Mouse (Mus musculus): ENCODE results near the gene Rap1b. TPM values are rescaled to one million over a fixed set of nuclear protein-coding genes. Genes with fewer than 3 reads are reported as not detected.

Gene Rap1b
- total RNA-seq, 1 experiment: 49.6 TPM

DNA sequence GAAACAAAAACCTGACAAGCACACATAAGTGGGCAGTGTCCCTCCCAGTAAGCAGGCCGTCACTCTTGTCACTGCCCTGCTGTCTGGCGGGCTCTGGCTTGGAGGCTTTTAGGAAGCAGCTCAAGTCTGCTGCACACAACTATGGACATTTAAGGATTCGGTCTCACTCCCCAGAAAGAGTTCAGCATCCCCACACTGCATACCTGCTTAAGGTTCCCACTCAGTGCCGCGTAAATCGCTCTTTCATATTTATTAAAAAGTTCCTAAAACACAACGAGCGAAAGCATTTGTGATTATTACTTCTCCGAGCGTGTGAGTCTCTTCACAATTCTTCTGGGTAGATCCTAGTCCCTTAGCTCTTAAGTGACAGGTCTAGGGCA lies 74.7 kb downstream of the Rap1b start:
- Histone ChIP-seq H3K4me3 (ENCODE audit: insufficient read depth in 1 of 2, low read depth in 1 of 2, low read length in 2 of 2, poor library complexity in 1 of 2, severe bottlenecking in 1 of 2) (no peak overlapping the region), H3K27ac (ENCODE audit: insufficient read depth, low read depth, low read length, poor library complexity, severe bottlenecking) (no peak overlapping the region), H3K9me3 (ENCODE audit: control insufficient read depth, insufficient read depth, low read depth, low read length) (no peaks in the 10 kb centered on the region), H3K4me1 (ENCODE audit: control insufficient read depth in 2 of 2, insufficient read depth in 2 of 2, low read length in 2 of 2, poor library complexity in 1 of 2) (no peaks in the 10 kb centered on the region; a peak in 1 of 4 replicates), H3K9ac (ENCODE audit: insufficient read depth, low read depth, low read length, poor library complexity, severe bottlenecking) (no peak overlapping the region), H3K36me3 (ENCODE audit: control insufficient read depth, insufficient read depth, low read length, poor library complexity, severe bottlenecking) (peaks cover 58% of the 10 kb centered on the region)
- TF ChIP-seq HCFC1 (IDR thresholded peaks at IDR 0.05; ENCODE audit: borderline replicate concordance, insufficient read depth, low read length): no peak
- TF ChIP-seq CHD2 (IDR thresholded peaks at IDR 0.05; ENCODE audit: low read depth, low read length): no peak
- TF ChIP-seq MAFK (IDR thresholded peaks at IDR 0.05; ENCODE audit: insufficient read depth, low read depth, low read length): no peak
- TF ChIP-seq ZNF384 (IDR thresholded peaks at IDR 0.05; ENCODE audit: low read depth, low read length): no peak
- no peak for TF ChIP-seq ZC3H11A (IDR thresholded peaks at IDR 0.05; ENCODE audit: borderline replicate concordance, low read depth, low read length)
- in situ Hi-C loops (cut with MboI; ENCODE audit: low sequenced_read_pairs in 2 of 2, unreplicated experiment in 2 of 2): no loop called here
- no peak for DNase-seq (ENCODE audit: low read depth, low spot score)

DNA sequence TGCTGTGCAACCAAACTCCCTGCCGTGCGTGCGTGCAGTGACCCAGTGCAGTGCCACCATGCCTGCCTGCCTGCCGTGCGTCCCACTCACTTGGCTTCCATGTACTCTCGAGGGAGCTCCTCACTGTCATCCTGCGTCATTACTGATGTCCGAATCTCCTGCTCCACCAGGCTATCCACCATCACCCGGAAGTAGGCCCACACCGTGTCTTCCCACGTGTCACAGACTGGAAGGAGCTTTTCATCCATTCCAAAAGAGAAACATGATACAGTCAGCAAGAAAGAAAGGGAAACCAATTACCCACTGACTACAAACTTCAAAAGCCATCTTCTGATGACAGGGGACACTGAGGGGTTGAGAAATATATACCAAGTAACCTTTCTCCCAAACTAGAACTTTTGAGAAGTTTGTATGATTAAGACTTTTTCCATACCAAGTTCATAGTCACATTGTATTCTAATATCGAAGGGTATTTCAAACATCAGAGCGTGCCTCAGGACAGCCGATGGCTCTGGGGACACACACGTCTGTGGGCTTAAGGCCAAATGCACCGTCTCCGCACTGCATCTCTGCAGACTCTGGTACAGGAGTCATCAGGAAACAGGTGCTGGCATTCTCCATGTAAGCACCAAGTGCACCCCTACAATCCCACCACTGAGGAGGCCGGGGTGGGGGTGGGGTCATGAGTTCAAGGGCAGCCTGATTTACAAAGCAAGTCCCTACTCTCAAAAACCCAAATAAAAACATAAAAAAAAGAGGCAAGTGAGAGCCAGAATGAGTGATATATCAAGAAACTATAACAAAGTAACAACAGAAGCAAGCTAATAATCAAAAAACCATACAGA lies 75.3 kb downstream of the Rap1b start:
- H3K4me3 ChIP-seq (ENCODE audit: insufficient read depth in 1 of 2, low read depth in 1 of 2, low read length in 2 of 2, poor library complexity in 1 of 2, severe bottlenecking in 1 of 2): no peak overlapping the region
- in situ Hi-C loops (cut with MboI; ENCODE audit: low sequenced_read_pairs in 2 of 2, unreplicated experiment in 2 of 2): no loop called here
- H3K9me3 ChIP-seq (ENCODE audit: control insufficient read depth, insufficient read depth, low read depth, low read length): no peaks in the 10 kb centered on the region
- TF ChIP-seq MAFK (IDR thresholded peaks at IDR 0.05; ENCODE audit: insufficient read depth, low read depth, low read length): no peak
- TF ChIP-seq HCFC1 (IDR thresholded peaks at IDR 0.05; ENCODE audit: borderline replicate concordance, insufficient read depth, low read length): no peak
- no peak for TF ChIP-seq ZC3H11A (IDR thresholded peaks at IDR 0.05; ENCODE audit: borderline replicate concordance, low read depth, low read length)
- TF ChIP-seq CHD2 (IDR thresholded peaks at IDR 0.05; ENCODE audit: low read depth, low read length): no peak
- no peak for TF ChIP-seq ZNF384 (IDR thresholded peaks at IDR 0.05; ENCODE audit: low read depth, low read length)
- no peak for DNase-seq (ENCODE audit: low read depth, low spot score)
- peaks cover 61% of the 10 kb centered on the region for H3K36me3 ChIP-seq (ENCODE audit: control insufficient read depth, insufficient read depth, low read length, poor library complexity, severe bottlenecking)
- H3K9ac ChIP-seq (ENCODE audit: insufficient read depth, low read depth, low read length, poor library complexity, severe bottlenecking): no peak overlapping the region
- no peak overlapping the region for H3K27ac ChIP-seq (ENCODE audit: insufficient read depth, low read depth, low read length, poor library complexity, severe bottlenecking)
- H3K4me1 ChIP-seq (ENCODE audit: control insufficient read depth in 2 of 2, insufficient read depth in 2 of 2, low read length in 2 of 2, poor library complexity in 1 of 2): no peaks in the 10 kb centered on the region

DNA sequence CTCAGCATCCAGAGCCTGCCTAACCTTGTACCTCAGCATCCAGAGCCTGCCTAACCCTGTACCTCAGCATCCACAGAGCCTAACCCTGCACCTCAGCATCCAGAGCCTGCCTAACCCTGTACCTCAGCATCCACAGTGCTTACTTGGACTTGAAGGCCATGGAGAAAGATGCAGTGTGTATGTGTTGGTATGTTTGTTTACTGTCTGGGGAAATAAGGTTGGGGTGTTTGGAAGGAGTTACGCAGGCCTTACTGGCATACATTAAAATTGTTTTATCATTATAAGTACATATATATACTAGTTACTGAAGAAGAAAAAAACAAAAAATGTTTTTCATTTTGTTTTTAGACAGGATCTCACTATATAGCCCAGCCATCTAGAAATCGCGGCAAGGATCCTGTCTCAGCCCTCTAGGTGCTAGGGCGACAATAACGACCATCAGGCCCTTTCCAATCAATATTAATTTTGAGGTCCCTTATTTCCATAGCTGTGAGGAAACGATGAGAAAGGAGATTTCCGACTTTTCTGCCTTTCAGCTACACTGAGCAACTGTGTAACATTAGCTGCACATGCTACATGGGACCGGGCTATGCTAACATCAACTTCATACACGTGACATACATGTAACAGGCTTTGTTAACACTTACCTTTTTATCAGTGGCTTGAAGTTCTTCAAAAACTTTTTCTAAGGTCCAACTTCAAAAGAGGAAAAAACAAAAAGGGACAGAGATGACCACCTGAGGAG lies 76.1 kb downstream of the Rap1b start:
- Histone ChIP-seq H3K9me3 (ENCODE audit: control insufficient read depth, insufficient read depth, low read depth, low read length) (no peaks in the 10 kb centered on the region), H3K36me3 (ENCODE audit: control insufficient read depth, insufficient read depth, low read length, poor library complexity, severe bottlenecking) (peaks cover 60% of the 10 kb centered on the region), H3K4me1 (ENCODE audit: control insufficient read depth in 2 of 2, insufficient read depth in 2 of 2, low read length in 2 of 2, poor library complexity in 1 of 2) (no peaks in the 10 kb centered on the region), H3K4me3 (ENCODE audit: insufficient read depth in 1 of 2, low read depth in 1 of 2, low read length in 2 of 2, poor library complexity in 1 of 2, severe bottlenecking in 1 of 2) (no peak overlapping the region), H3K9ac (ENCODE audit: insufficient read depth, low read depth, low read length, poor library complexity, severe bottlenecking) (no peak overlapping the region), H3K27ac (ENCODE audit: insufficient read depth, low read depth, low read length, poor library complexity, severe bottlenecking) (no peak overlapping the region)
- no peak for DNase-seq (ENCODE audit: low read depth, low spot score)
- TF ChIP-seq HCFC1 (IDR thresholded peaks at IDR 0.05; ENCODE audit: borderline replicate concordance, insufficient read depth, low read length): no peak
- TF ChIP-seq ZNF384 (IDR thresholded peaks at IDR 0.05; ENCODE audit: low read depth, low read length): no peak
- TF ChIP-seq CHD2 (IDR thresholded peaks at IDR 0.05; ENCODE audit: low read depth, low read length): no peak
- no peak for TF ChIP-seq MAFK (IDR thresholded peaks at IDR 0.05; ENCODE audit: insufficient read depth, low read depth, low read length)
- no peak for TF ChIP-seq ZC3H11A (IDR thresholded peaks at IDR 0.05; ENCODE audit: borderline replicate concordance, low read depth, low read length)
- in situ Hi-C loops (cut with MboI; ENCODE audit: low sequenced_read_pairs in 2 of 2, unreplicated experiment in 2 of 2): no loop called here

DNA sequence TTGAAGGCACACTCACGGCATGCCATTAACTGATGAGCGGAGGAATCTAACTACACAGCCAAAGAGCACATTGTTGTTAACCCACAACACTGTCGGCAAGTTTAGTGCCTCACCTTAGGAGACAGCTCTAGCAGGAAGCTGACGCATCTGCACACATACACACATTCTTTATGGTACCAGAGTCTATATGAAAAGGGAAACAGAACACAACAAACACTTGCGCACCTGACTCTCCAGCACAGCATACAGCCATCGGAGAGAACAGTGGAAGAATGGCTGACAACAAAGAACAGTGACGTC lies 77.7 kb downstream of the Rap1b start:
- in situ Hi-C loops (cut with MboI; ENCODE audit: low sequenced_read_pairs in 2 of 2, unreplicated experiment in 2 of 2): no loop called here
- Histone ChIP-seq H3K27ac (ENCODE audit: insufficient read depth, low read depth, low read length, poor library complexity, severe bottlenecking) (no peak overlapping the region), H3K9ac (ENCODE audit: insufficient read depth, low read depth, low read length, poor library complexity, severe bottlenecking) (no peak overlapping the region), H3K36me3 (ENCODE audit: control insufficient read depth, insufficient read depth, low read length, poor library complexity, severe bottlenecking) (peaks cover 59% of the 10 kb centered on the region), H3K9me3 (ENCODE audit: control insufficient read depth, insufficient read depth, low read depth, low read length) (no peaks in the 10 kb centered on the region), H3K4me1 (ENCODE audit: control insufficient read depth in 2 of 2, insufficient read depth in 2 of 2, low read length in 2 of 2, poor library complexity in 1 of 2) (no peaks in the 10 kb centered on the region), H3K4me3 (ENCODE audit: insufficient read depth in 1 of 2, low read depth in 1 of 2, low read length in 2 of 2, poor library complexity in 1 of 2, severe bottlenecking in 1 of 2) (no peak overlapping the region)
- TF ChIP-seq ZC3H11A (IDR thresholded peaks at IDR 0.05; ENCODE audit: borderline replicate concordance, low read depth, low read length) (no peak), ZNF384 (IDR thresholded peaks at IDR 0.05; ENCODE audit: low read depth, low read length) (no peak), MAFK (IDR thresholded peaks at IDR 0.05; ENCODE audit: insufficient read depth, low read depth, low read length) (no peak), CHD2 (IDR thresholded peaks at IDR 0.05; ENCODE audit: low read depth, low read length) (no peak), HCFC1 (IDR thresholded peaks at IDR 0.05; ENCODE audit: borderline replicate concordance, insufficient read depth, low read length) (no peak)
- DNase-seq (ENCODE audit: low read depth, low spot score): no peak
